Mouse (Mus musculus): ENCODE results near the gene Daam2. TPM values are rescaled to one million over a fixed set of nuclear protein-coding genes. Genes with fewer than 3 reads are reported as not detected.

The Daam2 gene
- polyA plus RNA-seq, 1 experiment from 2014 or later: 2.0 TPM

- Histone ChIP-seq H3K4me1 (peaks cover 9% of the 10 kb centered on the region), H3K9ac (replicated peaks) (no peak overlapping the region), H3K9me3 (no peaks in the 10 kb centered on the region), H3K4me2 (replicated peaks) (no peak overlapping the region), H3K4me3 (no peak overlapping the region), H3K27me3 (no peaks in the 10 kb centered on the region), H3K27ac (replicated peaks) (no peak overlapping the region), H3K36me3 (no peaks in the 10 kb centered on the region)
- WGBS: 28% methylated on average over 5 of the region's 5 CpGs
- peak; percentile 79 for ATAC-seq (replicated peaks)
These were observed 51.5 kb downstream of the Daam2 start for GRCm38 (mm10) chr17:49512671-49513085.

GRCm38 (mm10) chr17:49509431-49509830 is 54.7 kb downstream of the Daam2 start:
- H3K4me1 ChIP-seq: peaks cover 9% of the 10 kb centered on the region
- H3K27ac ChIP-seq (replicated peaks): no peak overlapping the region
- no peaks in the 10 kb centered on the region for H3K9me3 ChIP-seq
- no peak overlapping the region for H3K9ac ChIP-seq (replicated peaks)
- no peak overlapping the region for H3K4me3 ChIP-seq
- no peaks in the 10 kb centered on the region for H3K27me3 ChIP-seq
- ATAC-seq (replicated peaks): no peak
- no peaks in the 10 kb centered on the region for H3K36me3 ChIP-seq
- 94% methylated on average over 16 of the region's 16 CpGs for WGBS
- no peak overlapping the region for H3K4me2 ChIP-seq (replicated peaks)

GRCm38 (mm10) chr17:49503246-49503900 is 60.8 kb downstream of the Daam2 start:
- Histone ChIP-seq H3K9me3 (no peaks in the 10 kb centered on the region), H3K36me3 (no peaks in the 10 kb centered on the region), H3K27ac (replicated peaks) (no peak overlapping the region), H3K4me2 (replicated peaks) (no peak overlapping the region), H3K27me3 (no peaks in the 10 kb centered on the region), H3K4me1 (no peaks in the 10 kb centered on the region), H3K9ac (replicated peaks) (no peak overlapping the region), H3K4me3 (no peak overlapping the region)
- no peak for ATAC-seq (replicated peaks)
- 86% methylated on average over 6 of the region's 6 CpGs for WGBS

GRCm38 (mm10) chr17:49500234-49500633 is 63.9 kb downstream of the Daam2 start:
- Histone ChIP-seq H3K27ac (replicated peaks) (no peak overlapping the region), H3K4me1 (no peaks in the 10 kb centered on the region), H3K27me3 (no peaks in the 10 kb centered on the region), H3K4me3 (no peak overlapping the region), H3K9ac (replicated peaks) (no peak overlapping the region), H3K36me3 (no peaks in the 10 kb centered on the region), H3K9me3 (no peaks in the 10 kb centered on the region), H3K4me2 (replicated peaks) (no peak overlapping the region)
- 69% methylated on average over 2 of the region's 2 CpGs for WGBS
- no peak for ATAC-seq (replicated peaks)

GRCm38 (mm10) chr17:49499635-49500034 is 64.5 kb downstream of the Daam2 start:
- no peaks in the 10 kb centered on the region for H3K27me3 ChIP-seq
- WGBS: 96% methylated on average over 2 of the region's 2 CpGs
- no peak overlapping the region for H3K27ac ChIP-seq (replicated peaks)
- no peaks in the 10 kb centered on the region for H3K9me3 ChIP-seq
- no peaks in the 10 kb centered on the region for H3K36me3 ChIP-seq
- no peak overlapping the region for H3K9ac ChIP-seq (replicated peaks)
- ATAC-seq (replicated peaks): no peak
- no peak overlapping the region for H3K4me2 ChIP-seq (replicated peaks)
- no peaks in the 10 kb centered on the region for H3K4me1 ChIP-seq
- H3K4me3 ChIP-seq: no peak overlapping the region

- no peaks in the 10 kb centered on the region for H3K4me1 ChIP-seq
- H3K36me3 ChIP-seq: no peaks in the 10 kb centered on the region
- 40% methylated on average over 3 of the region's 3 CpGs for WGBS
- H3K4me3 ChIP-seq: no peak overlapping the region
- no peak overlapping the region for H3K9ac ChIP-seq (replicated peaks)
- no peaks in the 10 kb centered on the region for H3K9me3 ChIP-seq
- ATAC-seq (replicated peaks): no peak
- no peak overlapping the region for H3K27ac ChIP-seq (replicated peaks)
- H3K4me2 ChIP-seq (replicated peaks): no peak overlapping the region
- H3K27me3 ChIP-seq: no peaks in the 10 kb centered on the region
These were observed 66.0 kb downstream of the Daam2 start for GRCm38 (mm10) chr17:49498169-49498568.

GRCm38 (mm10) chr17:49493276-49493675 is 70.9 kb downstream of the Daam2 start:
- Histone ChIP-seq H3K9me3 (no peaks in the 10 kb centered on the region), H3K27me3 (no peaks in the 10 kb centered on the region), H3K4me2 (replicated peaks) (no peak overlapping the region), H3K4me1 (no peaks in the 10 kb centered on the region), H3K4me3 (no peak overlapping the region), H3K9ac (replicated peaks) (no peak overlapping the region), H3K36me3 (no peaks in the 10 kb centered on the region), H3K27ac (replicated peaks) (no peak overlapping the region)
- 94% methylated on average over 4 of the region's 4 CpGs for WGBS
- no peak for ATAC-seq (replicated peaks)

- H3K27ac ChIP-seq (replicated peaks): no peak overlapping the region
- H3K27me3 ChIP-seq: no peaks in the 10 kb centered on the region
- H3K36me3 ChIP-seq: no peaks in the 10 kb centered on the region
- no peaks in the 10 kb centered on the region for H3K9me3 ChIP-seq
- 86% methylated on average over 5 of the region's 5 CpGs for WGBS
- no peak overlapping the region for H3K4me3 ChIP-seq
- ATAC-seq (replicated peaks): no peak
- H3K4me2 ChIP-seq (replicated peaks): no peak overlapping the region
- H3K9ac ChIP-seq (replicated peaks): no peak overlapping the region
- no peaks in the 10 kb centered on the region for H3K4me1 ChIP-seq
These were observed 75.0 kb downstream of the Daam2 start for GRCm38 (mm10) chr17:49489098-49489497.

- WGBS: 64% methylated on average over 3 of the region's 3 CpGs
- no peaks in the 10 kb centered on the region for H3K4me1 ChIP-seq
- H3K27ac ChIP-seq (replicated peaks): no peak overlapping the region
- H3K27me3 ChIP-seq: no peaks in the 10 kb centered on the region
- H3K36me3 ChIP-seq: no peaks in the 10 kb centered on the region
- no peak overlapping the region for H3K4me3 ChIP-seq
- no peak overlapping the region for H3K4me2 ChIP-seq (replicated peaks)
- H3K9me3 ChIP-seq: no peaks in the 10 kb centered on the region
- H3K9ac ChIP-seq (replicated peaks): no peak overlapping the region
- no peak for ATAC-seq (replicated peaks)
These were observed 79.7 kb downstream of the Daam2 start for GRCm38 (mm10) chr17:49484435-49484834.

- H3K27ac ChIP-seq (replicated peaks): no peak overlapping the region
- no peak overlapping the region for H3K4me3 ChIP-seq
- no peak overlapping the region for H3K9ac ChIP-seq (replicated peaks)
- H3K9me3 ChIP-seq: no peaks in the 10 kb centered on the region
- WGBS: 89% methylated on average over 3 of the region's 3 CpGs
- H3K27me3 ChIP-seq: no peaks in the 10 kb centered on the region
- no peak overlapping the region for H3K4me2 ChIP-seq (replicated peaks)
- no peaks in the 10 kb centered on the region for H3K4me1 ChIP-seq
- ATAC-seq (replicated peaks): no peak
- H3K36me3 ChIP-seq: no peaks in the 10 kb centered on the region
These were observed 82.3 kb downstream of the Daam2 start for GRCm38 (mm10) chr17:49481876-49482275.

- ATAC-seq (replicated peaks): no peak
- 92% methylated on average over 4 of the region's 4 CpGs for WGBS
- H3K9me3 ChIP-seq: no peaks in the 10 kb centered on the region
- H3K9ac ChIP-seq (replicated peaks): no peak overlapping the region
- H3K4me2 ChIP-seq (replicated peaks): no peak overlapping the region
- H3K27ac ChIP-seq (replicated peaks): no peak overlapping the region
- H3K27me3 ChIP-seq: no peaks in the 10 kb centered on the region
- H3K4me1 ChIP-seq: no peaks in the 10 kb centered on the region
- H3K4me3 ChIP-seq: no peak overlapping the region
- no peaks in the 10 kb centered on the region for H3K36me3 ChIP-seq
These were observed 86.8 kb downstream of the Daam2 start for GRCm38 (mm10) chr17:49477370-49477769.

GRCm38 (mm10) chr17:49475174-49475573 is 89.0 kb downstream of the Daam2 start:
- ATAC-seq (replicated peaks): no peak
- no peak overlapping the region for H3K9ac ChIP-seq (replicated peaks)

GRCm38 (mm10) chr17:49474051-49474450 is 90.1 kb downstream of the Daam2 start:
- Histone ChIP-seq H3K4me3 (no peak overlapping the region), H3K36me3 (no peaks in the 10 kb centered on the region), H3K27ac (replicated peaks) (no peak overlapping the region), H3K4me1 (no peaks in the 10 kb centered on the region), H3K4me2 (replicated peaks) (no peak overlapping the region), H3K9ac (replicated peaks) (no peak overlapping the region), H3K27me3 (no peaks in the 10 kb centered on the region), H3K9me3 (no peaks in the 10 kb centered on the region)
- 95% methylated on average over 4 of the region's 4 CpGs for WGBS
- no peak for ATAC-seq (replicated peaks)

More at GRCm38 (mm10) chr17:49475174-49475573, 89.0 kb downstream of the Daam2 start:
- Histone ChIP-seq H3K27ac (replicated peaks) (no peak overlapping the region), H3K9me3 (no peaks in the 10 kb centered on the region), H3K4me3 (no peak overlapping the region), H3K36me3 (no peaks in the 10 kb centered on the region), H3K4me1 (no peaks in the 10 kb centered on the region), H3K27me3 (no peaks in the 10 kb centered on the region), H3K4me2 (replicated peaks) (no peak overlapping the region)
- 93% methylated on average over 1 of the region's 1 CpGs for WGBS

Measured in forebrain, embryonic 15.5 days (tissue).